8 mouse cellular contexts compared by ENCODE assay signal in genomic region chr5:31452886-31453410, GRCm38 (mm10). TPM values are rescaled to one million over a fixed set of nuclear protein-coding genes. Genes with fewer than 3 reads are reported as not detected.
DNase-seq lines count a peak whose midpoint lies in the region; ATAC-seq and TF ChIP-seq lines count a peak whose summit lies in the region.

No protein-coding gene starts in this region.

- DNase-seq in gastrocnemius, adult 2 months, result no peak
- no peak for DNase-seq in gastrocnemius, postnatal 14 days
- DNase-seq in 416B (ENCODE audit: low read depth), result peak; percentile 27
- peak; percentile 2 for DNase-seq in embryonic facial prominence, embryonic 11.5 days (ENCODE audit: low spot score)
- DNase-seq in limb, embryonic 11.5 days (ENCODE audit: low spot score), result no peak
- DNase-seq in right cerebral cortex, postnatal 25 days, result no peak

- peak overlapping the region; percentile 85 for H3K4me3 ChIP-seq in gastrocnemius, adult 2 months
- peak overlapping the region; percentile 33 for H3K4me3 ChIP-seq in embryonic facial prominence, embryonic 11.5 days (ENCODE audit: low read depth, low read length)
- H3K4me3 ChIP-seq in limb, embryonic 11.5 days (ENCODE audit: low read depth, low read length), result peak overlapping the region; percentile 43
- peak overlapping the region; percentile 56 for H3K4me3 ChIP-seq in small intestine, adult 2 months (ENCODE audit: low read depth, low read length)

- peak overlapping the region; percentile 67 for H3K9ac ChIP-seq in embryonic facial prominence, embryonic 11.5 days (replicated peaks; ENCODE audit: low read length)
- peak overlapping the region; percentile 56; the same call in 1 of the 2 replicates for H3K9ac ChIP-seq in limb, embryonic 11.5 days (ENCODE audit: low read length)

- no peaks in the 10 kb centered on the region for H3K36me3 ChIP-seq in embryonic facial prominence, embryonic 11.5 days (replicated peaks; ENCODE audit: control insufficient read depth, insufficient read depth, low read depth, low read length)
- H3K36me3 ChIP-seq in limb, embryonic 11.5 days (ENCODE audit: control insufficient read depth, insufficient read depth, low read length), result no peaks in the 10 kb centered on the region
- H3K36me3 ChIP-seq in small intestine, adult 2 months (ENCODE audit: control insufficient read depth, insufficient read depth, low read length), result no peaks in the 10 kb centered on the region

- H3K9me3 ChIP-seq in embryonic facial prominence, embryonic 11.5 days (replicated peaks; ENCODE audit: control insufficient read depth, low read length), result no peaks in the 10 kb centered on the region
- no peaks in the 10 kb centered on the region for H3K9me3 ChIP-seq in limb, embryonic 11.5 days (ENCODE audit: control insufficient read depth, low read length)

- H3K27me3 ChIP-seq in embryonic facial prominence, embryonic 11.5 days (ENCODE audit: control insufficient read depth, insufficient read depth, low read length), result no peaks in the 10 kb centered on the region
- no peaks in the 10 kb centered on the region for H3K27me3 ChIP-seq in limb, embryonic 11.5 days (ENCODE audit: control insufficient read depth, insufficient read depth, low read length)
- H3K27me3 ChIP-seq in small intestine, adult 2 months (ENCODE audit: control insufficient read depth, insufficient read depth, low read length), result no peaks in the 10 kb centered on the region

- intact Hi-C loops in gastrocnemius, adult 2 months (cut with DNase I), result no loop called here
- intact Hi-C loops in gastrocnemius, postnatal 14 days (cut with DNase I; ENCODE audit: low total_unique reads), result no loop called here

- no peak for TF ChIP-seq POLR2A in small intestine, adult 2 months (IDR thresholded peaks at IDR 0.05; ENCODE audit: low read depth, low read length)

- H3K4me1 ChIP-seq in embryonic facial prominence, embryonic 11.5 days (ENCODE audit: control insufficient read depth, insufficient read depth, low read length), result no peaks in the 10 kb centered on the region
- H3K4me1 ChIP-seq in limb, embryonic 11.5 days (ENCODE audit: control insufficient read depth, insufficient read depth, low read length), result 0 out of 2 replicates have a peak, but pooled peaks cover 2% of the 10 kb centered on the region
- H3K4me1 ChIP-seq in small intestine, adult 2 months (ENCODE audit: control insufficient read depth, insufficient read depth, insufficient read length, low read length), result peaks cover 8% of the 10 kb centered on the region; the same call in 1 of the 2 replicates

- peak overlapping the region; percentile 73 for H3K4me2 ChIP-seq in embryonic facial prominence, embryonic 11.5 days (ENCODE audit: low read depth, low read length)
- H3K4me2 ChIP-seq in limb, embryonic 11.5 days (ENCODE audit: low read depth, severe bottlenecking), result peak overlapping the region; percentile 75

- no peak for TF ChIP-seq CTCF in gastrocnemius, adult 2 months (IDR thresholded peaks at IDR 0.05)
- no peak for TF ChIP-seq CTCF in small intestine, adult 2 months (IDR thresholded peaks at IDR 0.05; ENCODE audit: extremely low read depth, insufficient read length, insufficient replicate concordance, low read depth, low read length)

- no peak for ATAC-seq in embryonic facial prominence, embryonic 11.5 days (replicated peaks; ENCODE audit: insufficient number of reproducible peaks, low FRiP score, low TSS enrichment, low read depth)
- no peak for ATAC-seq in limb, embryonic 11.5 days (ENCODE audit: insufficient number of reproducible peaks, low FRiP score, low TSS enrichment, low read depth)
- no peak for ATAC-seq in frontal cortex, adult (ENCODE audit: low TSS enrichment)

- peak overlapping the region; percentile 86 for H3K27ac ChIP-seq in gastrocnemius, adult 2 months
- H3K27ac ChIP-seq in embryonic facial prominence, embryonic 11.5 days (replicated peaks; ENCODE audit: low read depth, low read length), result no peak overlapping the region
- no peak overlapping the region for H3K27ac ChIP-seq in limb, embryonic 11.5 days (replicated peaks; ENCODE audit: low read depth, low read length)
- H3K27ac ChIP-seq in small intestine, adult 2 months (ENCODE audit: insufficient read depth, low read depth, low read length), result no peak overlapping the region

- WGBS in embryonic facial prominence, embryonic 11.5 days, result 16% methylated on average over 7 of the region's 7 CpGs
- WGBS in limb, embryonic 11.5 days, result 17% methylated on average over 7 of the region's 7 CpGs
- WGBS in small intestine, adult 2 months, result 7% methylated on average over 7 of the region's 7 CpGs

RNA-seq across cellular contexts. Expression of gene Zfp512, which starts 0.7 kb away (rescaled TPM):
- 10 to 100 TPM; 12.3 to 14.0 TPM for total RNA-seq in gastrocnemius, adult 2 months (2021)
- total RNA-seq in gastrocnemius, postnatal 14 days (2021), result 10 to 100 TPM; 11.2 to 12.1 TPM
- polyA plus RNA-seq in embryonic facial prominence, embryonic 11.5 days (2014; fragmentation: Nextera tagmentation; extraction: Ambion mirVana), result 60.0 and 63.7 TPM in 2 replicates
- 63.4 and 63.5 TPM in 2 replicates for polyA plus RNA-seq in limb, embryonic 11.5 days (2014; fragmentation: Nextera tagmentation; extraction: Ambion mirVana)
- 2.4 and 4.1 TPM in 2 replicates for polyA plus RNA-seq in small intestine, adult 2 months (2012; rRNA removed)

RNA-seq across cellular contexts. Expression of gene 4930548H24Rik, which starts 32.6 kb away (rescaled TPM):
- total RNA-seq in gastrocnemius, adult 2 months (2021), result under 1 TPM in 1 of 2 experiments, not detected in 1; 0.10 TPM
- total RNA-seq in gastrocnemius, postnatal 14 days (2021), result not detected
- polyA plus RNA-seq in embryonic facial prominence, embryonic 11.5 days (2014; fragmentation: Nextera tagmentation; extraction: Ambion mirVana), result not detected in 2 replicates
- polyA plus RNA-seq in limb, embryonic 11.5 days (2014; fragmentation: Nextera tagmentation; extraction: Ambion mirVana), result not detected in 2 replicates
- polyA plus RNA-seq in small intestine, adult 2 months (2012; rRNA removed), result 0.04 TPM in 1 of 2 replicates, not detected in the other

RNA-seq across cellular contexts. Expression of gene Gpn1, which starts 41.6 kb away (rescaled TPM):
- total RNA-seq in gastrocnemius, adult 2 months (2021), result 10 to 100 TPM; 16.7 to 18.7 TPM
- total RNA-seq in gastrocnemius, postnatal 14 days (2021), result 10 to 100 TPM; 17.1 to 18.3 TPM
- polyA plus RNA-seq in embryonic facial prominence, embryonic 11.5 days (2014; fragmentation: Nextera tagmentation; extraction: Ambion mirVana), result 77.7 and 85.2 TPM in 2 replicates
- 87.8 and 88.6 TPM in 2 replicates for polyA plus RNA-seq in limb, embryonic 11.5 days (2014; fragmentation: Nextera tagmentation; extraction: Ambion mirVana)
- polyA plus RNA-seq in small intestine, adult 2 months (2012; rRNA removed), result 1.9 and 3.1 TPM in 2 replicates

Comparison
In these comparisons a context has a peak if more than half of its experiments do, and no peak if none do; other contexts are left out.
1. DNase-seq: peak in 416B (single experiment) and embryonic facial prominence, embryonic 11.5 days (single experiment); none in gastrocnemius, adult 2 months (single experiment), gastrocnemius, postnatal 14 days (single experiment), limb, embryonic 11.5 days (single experiment) and right cerebral cortex, postnatal 25 days (single experiment).
2. H3K4me3 ChIP-seq: peak in every context shown above with its lines; median percentile 85 in gastrocnemius, adult 2 months; 56 in small intestine, adult 2 months; 43 in limb, embryonic 11.5 days; 33 in embryonic facial prominence, embryonic 11.5 days.
3. RNA of gene Zfp512, which starts 0.7 kb away (polyA plus RNA-seq): 63.4 to 63.5 TPM in limb, embryonic 11.5 days and 60.0 to 63.7 TPM in embryonic facial prominence, embryonic 11.5 days; 2.4 to 4.1 TPM in small intestine, adult 2 months; every median in the first group is over 10 times any median in the second.
4. RNA of gene Gpn1, which starts 41.6 kb away (polyA plus RNA-seq): 87.8 to 88.6 TPM in limb, embryonic 11.5 days and 77.7 to 85.2 TPM in embryonic facial prominence, embryonic 11.5 days; 1.9 to 3.1 TPM in small intestine, adult 2 months; every median in the first group is over 10 times any median in the second.